Mouse (Mus musculus): Measurements from ENCODE around the gene Cacna1s. TPM values are rescaled to one million over a fixed set of nuclear protein-coding genes. Genes with fewer than 3 reads are reported as not detected.

Cacna1s gene
- total RNA-seq, 1 experiment = 15.8 TPM

- no peaks in the 10 kb centered on the region for H3K36me3 ChIP-seq (ENCODE audit: control insufficient read depth, insufficient read depth, low read length, poor library complexity, severe bottlenecking)
- no peaks in the 10 kb centered on the region for H3K9me3 ChIP-seq (ENCODE audit: control insufficient read depth, insufficient read depth, low read depth, low read length)
- H3K4me1 ChIP-seq (ENCODE audit: control insufficient read depth in 2 of 2, insufficient read depth in 2 of 2, low read length in 2 of 2, poor library complexity in 1 of 2) = no peaks in the 10 kb centered on the region
- TF ChIP-seq ZC3H11A (IDR thresholded peaks at IDR 0.05; ENCODE audit: borderline replicate concordance, low read depth, low read length) = no peak
- TF ChIP-seq HCFC1 (IDR thresholded peaks at IDR 0.05; ENCODE audit: borderline replicate concordance, insufficient read depth, low read length) = no peak
- TF ChIP-seq CHD2 (IDR thresholded peaks at IDR 0.05; ENCODE audit: low read depth, low read length) = no peak
- TF ChIP-seq ZNF384 (IDR thresholded peaks at IDR 0.05; ENCODE audit: low read depth, low read length) = no peak
- no peak for TF ChIP-seq MAFK (IDR thresholded peaks at IDR 0.05; ENCODE audit: insufficient read depth, low read depth, low read length)
- no peak overlapping the region for H3K4me3 ChIP-seq (ENCODE audit: insufficient read depth in 1 of 2, low read depth in 1 of 2, low read length in 2 of 2, poor library complexity in 1 of 2, severe bottlenecking in 1 of 2)
- in situ Hi-C loops (cut with MboI; ENCODE audit: low sequenced_read_pairs in 2 of 2, unreplicated experiment in 2 of 2) = no loop called here
- H3K9ac ChIP-seq (ENCODE audit: insufficient read depth, low read depth, low read length, poor library complexity, severe bottlenecking) = no peak overlapping the region
- peak; percentile 24 for DNase-seq (ENCODE audit: low read depth, low spot score)
- no peak overlapping the region for H3K27ac ChIP-seq (ENCODE audit: insufficient read depth, low read depth, low read length, poor library complexity, severe bottlenecking)
Measured at GRCm38 (mm10) chr1:136047432-136047831, 5.1 kb upstream of the Cacna1s start.

GRCm38 (mm10) chr1:136047894-136048293 is 4.7 kb upstream of the Cacna1s start:
- Histone ChIP-seq H3K36me3 (ENCODE audit: control insufficient read depth, insufficient read depth, low read length, poor library complexity, severe bottlenecking) (no peaks in the 10 kb centered on the region), H3K9me3 (ENCODE audit: control insufficient read depth, insufficient read depth, low read depth, low read length) (no peaks in the 10 kb centered on the region), H3K27ac (ENCODE audit: insufficient read depth, low read depth, low read length, poor library complexity, severe bottlenecking) (no peak overlapping the region), H3K9ac (ENCODE audit: insufficient read depth, low read depth, low read length, poor library complexity, severe bottlenecking) (no peak overlapping the region), H3K4me1 (ENCODE audit: control insufficient read depth in 2 of 2, insufficient read depth in 2 of 2, low read length in 2 of 2, poor library complexity in 1 of 2) (no peaks in the 10 kb centered on the region), H3K4me3 (ENCODE audit: insufficient read depth in 1 of 2, low read depth in 1 of 2, low read length in 2 of 2, poor library complexity in 1 of 2, severe bottlenecking in 1 of 2) (no peak overlapping the region)
- no peak for DNase-seq (ENCODE audit: low read depth, low spot score)
- TF ChIP-seq HCFC1 (IDR thresholded peaks at IDR 0.05; ENCODE audit: borderline replicate concordance, insufficient read depth, low read length) (no peak), MAFK (IDR thresholded peaks at IDR 0.05; ENCODE audit: insufficient read depth, low read depth, low read length) (no peak), CHD2 (IDR thresholded peaks at IDR 0.05; ENCODE audit: low read depth, low read length) (no peak), ZNF384 (IDR thresholded peaks at IDR 0.05; ENCODE audit: low read depth, low read length) (no peak), ZC3H11A (IDR thresholded peaks at IDR 0.05; ENCODE audit: borderline replicate concordance, low read depth, low read length) (no peak)
- in situ Hi-C loops (cut with MboI; ENCODE audit: low sequenced_read_pairs in 2 of 2, unreplicated experiment in 2 of 2) = no loop called here

- no peak within 1 kb of the TSS for H3K27ac ChIP-seq (ENCODE audit: insufficient read depth, low read depth, low read length, poor library complexity, severe bottlenecking)
Measured at GRCm38 (mm10) chr1:136050312-136051012, 2.1 kb upstream of the Cacna1s start, which contains the start of gene Ascl5. Gene Ascl5 (plus strand): TSS chr1:136050804.

GRCm38 (mm10) chr1:136051013-136051315 is 1.6 kb upstream of the Cacna1s start:
- Histone ChIP-seq H3K9ac (ENCODE audit: insufficient read depth, low read depth, low read length, poor library complexity, severe bottlenecking) (no peak overlapping the region), H3K9me3 (ENCODE audit: control insufficient read depth, insufficient read depth, low read depth, low read length) (no peaks in the 10 kb centered on the region), H3K27ac (ENCODE audit: insufficient read depth, low read depth, low read length, poor library complexity, severe bottlenecking) (no peak overlapping the region), H3K36me3 (ENCODE audit: control insufficient read depth, insufficient read depth, low read length, poor library complexity, severe bottlenecking) (no peaks in the 10 kb centered on the region), H3K4me3 (ENCODE audit: insufficient read depth in 1 of 2, low read depth in 1 of 2, low read length in 2 of 2, poor library complexity in 1 of 2, severe bottlenecking in 1 of 2) (peak overlapping the region; percentile 52 to 56), H3K4me1 (ENCODE audit: control insufficient read depth in 2 of 2, insufficient read depth in 2 of 2, low read length in 2 of 2, poor library complexity in 1 of 2) (no peaks in the 10 kb centered on the region)
- DNase-seq (ENCODE audit: low read depth, low spot score) = peak; percentile 19
- TF ChIP-seq CHD2 (IDR thresholded peaks at IDR 0.05; ENCODE audit: low read depth, low read length) (no peak), HCFC1 (IDR thresholded peaks at IDR 0.05; ENCODE audit: borderline replicate concordance, insufficient read depth, low read length) (no peak), ZC3H11A (IDR thresholded peaks at IDR 0.05; ENCODE audit: borderline replicate concordance, low read depth, low read length) (no peak), MAFK (IDR thresholded peaks at IDR 0.05; ENCODE audit: insufficient read depth, low read depth, low read length) (no peak), ZNF384 (IDR thresholded peaks at IDR 0.05; ENCODE audit: low read depth, low read length) (no peak)
- in situ Hi-C loops (cut with MboI; ENCODE audit: low sequenced_read_pairs in 2 of 2, unreplicated experiment in 2 of 2) = no loop called here

More at GRCm38 (mm10) chr1:136050312-136051012, 2.1 kb upstream of the Cacna1s start, which contains the start of gene Ascl5:
- Histone ChIP-seq H3K4me1 (ENCODE audit: control insufficient read depth in 2 of 2, insufficient read depth in 2 of 2, low read length in 2 of 2, poor library complexity in 1 of 2) (no peaks in the 10 kb centered on the region), H3K36me3 (ENCODE audit: control insufficient read depth, insufficient read depth, low read length, poor library complexity, severe bottlenecking) (no peaks in the 10 kb centered on the region), H3K9ac (ENCODE audit: insufficient read depth, low read depth, low read length, poor library complexity, severe bottlenecking) (no peak within 1 kb of the TSS), H3K4me3 (ENCODE audit: insufficient read depth in 1 of 2, low read depth in 1 of 2, low read length in 2 of 2, poor library complexity in 1 of 2, severe bottlenecking in 1 of 2) (peak within 1 kb of the TSS; percentile 52 to 56), H3K9me3 (ENCODE audit: control insufficient read depth, insufficient read depth, low read depth, low read length) (no peaks in the 10 kb centered on the region)
- in situ Hi-C loops (cut with MboI; ENCODE audit: low sequenced_read_pairs in 2 of 2, unreplicated experiment in 2 of 2) = no loop called here
- DNase-seq (ENCODE audit: low read depth, low spot score) = peak; percentile 12
- TF ChIP-seq HCFC1 (IDR thresholded peaks at IDR 0.05; ENCODE audit: borderline replicate concordance, insufficient read depth, low read length) (no peak), CHD2 (IDR thresholded peaks at IDR 0.05; ENCODE audit: low read depth, low read length) (no peak), ZC3H11A (IDR thresholded peaks at IDR 0.05; ENCODE audit: borderline replicate concordance, low read depth, low read length) (no peak), MAFK (IDR thresholded peaks at IDR 0.05; ENCODE audit: insufficient read depth, low read depth, low read length) (no peak), ZNF384 (IDR thresholded peaks at IDR 0.05; ENCODE audit: low read depth, low read length) (no peak)

All from ES-E14 (cell line).